Mouse (Mus musculus) embryo, embryonic 10.5 days (tissue): ENCODE data around the gene Shld1.

Experiments
- DNase-seq: peaks from one replicate; pipeline ENCODE4 v3.0.0-alpha.2; 2015; ENCODE audit warnings: low spot score

The Shld1 gene

GRCm38 (mm10) chr2:132692320-132692719 is 5.6 kb downstream of the Shld1 start:
- no peak for DNase-seq

GRCm38 (mm10) chr2:132693980-132694379 is 7.2 kb downstream of the Shld1 start:
- no peak for DNase-seq

GRCm38 (mm10) chr2:132695358-132696093 is 8.8 kb downstream of the Shld1 start:
- peak; percentile 8 for DNase-seq

GRCm38 (mm10) chr2:132696519-132696918 is 9.8 kb downstream of the Shld1 start:
- no peak for DNase-seq

GRCm38 (mm10) chr2:132697256-132697655 is 10.5 kb downstream of the Shld1 start:
- no peak for DNase-seq

- DNase-seq, result no peak
These were observed 11.0 kb downstream of the Shld1 start for GRCm38 (mm10) chr2:132697695-132698094.

GRCm38 (mm10) chr2:132698420-132698819 is 11.7 kb downstream of the Shld1 start:
- no peak for DNase-seq

- DNase-seq, result no peak
These were observed 14.2 kb downstream of the Shld1 start for GRCm38 (mm10) chr2:132700921-132701320.

- peak; percentile 75 for DNase-seq
These were observed 14.7 kb downstream of the Shld1 start for GRCm38 (mm10) chr2:132701451-132701886.

- DNase-seq, result no peak
These were observed 18.7 kb downstream of the Shld1 start for GRCm38 (mm10) chr2:132705251-132705992.

GRCm38 (mm10) chr2:132706309-132706708 is 19.6 kb downstream of the Shld1 start:
- no peak for DNase-seq

GRCm38 (mm10) chr2:132710488-132710887 is 23.8 kb downstream of the Shld1 start:
- DNase-seq, result no peak

- DNase-seq, result no peak
These were observed 25.3 kb downstream of the Shld1 start for GRCm38 (mm10) chr2:132712061-132712460.

- no peak for DNase-seq
These were observed 27.8 kb downstream of the Shld1 start for GRCm38 (mm10) chr2:132714522-132714921.

GRCm38 (mm10) chr2:132714946-132715345 is 28.2 kb downstream of the Shld1 start:
- no peak for DNase-seq

GRCm38 (mm10) chr2:132715421-132716070 is 28.8 kb downstream of the Shld1 start:
- DNase-seq, result peak; percentile 56

GRCm38 (mm10) chr2:132716154-132716553 is 29.4 kb downstream of the Shld1 start:
- peak; percentile 63 for DNase-seq

GRCm38 (mm10) chr2:132716901-132717536 is 30.3 kb downstream of the Shld1 start:
- DNase-seq, result no peak

GRCm38 (mm10) chr2:132717537-132717912 is 30.8 kb downstream of the Shld1 start:
- DNase-seq, result no peak

- no peak for DNase-seq
These were observed 34.3 kb downstream of the Shld1 start for GRCm38 (mm10) chr2:132720921-132721566.

- no peak for DNase-seq
These were observed 35.1 kb downstream of the Shld1 start for GRCm38 (mm10) chr2:132721844-132722243.

- peak; percentile 11 for DNase-seq
These were observed 37.3 kb downstream of the Shld1 start for GRCm38 (mm10) chr2:132723958-132724431.
